Mouse (Mus musculus) heart, embryonic 11.5 days (tissue): ENCODE measurements around the gene Mfsd7a. TPM values are rescaled to one million over a fixed set of nuclear protein-coding genes. Genes with fewer than 3 reads are reported as not detected.

Source experiments
- ATAC-seq: fragments of 200-750 bp; cut with Nextera tagmentation; replicated peaks from 2 replicates; pipeline ENCODE4 v1.8.0; 2017; ENCODE audit warnings: moderate library complexity; ENCODE audit not compliant: insufficient number of reproducible peaks, low FRiP score, low TSS enrichment
- H3K27ac ChIP-seq: fragments of 300-500 bp; sonication (generic); 2 replicates; pipeline ENCODE4 v1.5.1; 2014; ENCODE audit warnings: mild to moderate bottlenecking, low read depth, low read length
- H3K27me3 ChIP-seq: fragments of 300-500 bp; sonication (generic); 2 replicates; pipeline ENCODE4 v1.6.1; 2014; ENCODE audit warnings: mild to moderate bottlenecking, low read length, mixed read lengths; ENCODE audit not compliant: control insufficient read depth, insufficient read depth
- H3K36me3 ChIP-seq: fragments of 300-500 bp; sonication (generic); 2 replicates; pipeline ENCODE4 v1.6.1; 2014; ENCODE audit warnings: mild to moderate bottlenecking, low read length, moderate library complexity, mixed read lengths; ENCODE audit not compliant: control insufficient read depth, insufficient read depth
- H3K4me1 ChIP-seq: fragments of 300-500 bp; sonication (generic); 2 replicates; pipeline ENCODE4 v1.6.1; 2014; ENCODE audit warnings: low read length; ENCODE audit not compliant: control insufficient read depth, insufficient read depth
- H3K4me2 ChIP-seq: fragments of 300-500 bp; sonication (generic); 2 replicates; pipeline ENCODE4 v1.6.1; 2014; ENCODE audit warnings: mild to moderate bottlenecking, moderate library complexity
- H3K4me3 ChIP-seq: fragments of 300-500 bp; sonication (generic); 2 replicates; pipeline ENCODE4 v1.5.1; 2014; ENCODE audit warnings: low read depth, low read length
- H3K9ac ChIP-seq: fragments of 300-500 bp; sonication (generic); 2 replicates; pipeline ENCODE4 v1.6.1; 2014; ENCODE audit warnings: mild to moderate bottlenecking, low read depth, low read length, moderate library complexity
- H3K9me3 ChIP-seq: fragments of 300-500 bp; sonication (generic); replicated peaks from 2 replicates; pipeline ENCODE4 v1.6.1; 2016; ENCODE audit warnings: low read length; ENCODE audit not compliant: control insufficient read depth
- WGBS: fragments of 180-500 bp; shearing (Covaris S2); extraction: QIAGEN DNeasy Blood & Tissue Kit; methylation state at CpG from one replicate; pipeline ENCODE4 v1.1.7; 2014; ENCODE audit not compliant: insufficient replicate concordance; 5-methylcytosine and 5-hydroxymethylcytosine counted together
- polyA plus RNA-seq: library from polyadenylated mRNA; unstranded; fragments of >200 nt; fragmentation: Nextera tagmentation; extraction: Ambion mirVana; gene quantifications from 2 replicates; pipeline ENCODE4 v1.2.1, GENCODE M21; 2014

The Mfsd7a gene
- polyA plus RNA-seq, 1 experiment from 2014 or later = 0.27 TPM

DNA sequence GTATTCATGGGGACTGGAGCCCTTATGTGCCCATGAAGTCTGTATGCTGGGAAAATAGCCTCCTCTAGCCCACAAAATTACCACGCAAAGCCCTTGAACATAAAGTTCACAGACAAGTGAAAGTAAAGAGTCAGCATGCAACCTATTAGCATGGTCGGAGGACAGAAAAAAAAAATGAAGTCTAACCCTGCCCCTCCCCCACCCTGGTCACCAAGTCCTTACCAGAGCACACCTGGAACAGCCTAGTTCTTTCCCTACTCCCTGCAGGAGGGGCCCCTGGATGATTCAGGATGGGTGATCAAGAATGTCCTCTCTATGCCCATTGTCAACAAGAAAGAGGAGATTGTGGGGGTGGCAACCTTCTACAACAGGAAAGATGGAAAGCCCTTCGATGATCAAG, 25.9 kb downstream of the Mfsd7a start:
- Histone ChIP-seq H3K27me3 (peaks cover 2% of the 10 kb centered on the region; the same call in 1 of the 2 replicates), H3K9me3 (no peaks in the 10 kb centered on the region), H3K27ac (no peak overlapping the region), H3K36me3 (no peaks in the 10 kb centered on the region), H3K4me3 (no peak overlapping the region), H3K4me1 (no peaks in the 10 kb centered on the region), H3K9ac (no peak overlapping the region), H3K4me2 (no peak overlapping the region)
- no peak for ATAC-seq
- 79% methylated on average over 3 of the region's 3 CpGs for WGBS

DNA sequence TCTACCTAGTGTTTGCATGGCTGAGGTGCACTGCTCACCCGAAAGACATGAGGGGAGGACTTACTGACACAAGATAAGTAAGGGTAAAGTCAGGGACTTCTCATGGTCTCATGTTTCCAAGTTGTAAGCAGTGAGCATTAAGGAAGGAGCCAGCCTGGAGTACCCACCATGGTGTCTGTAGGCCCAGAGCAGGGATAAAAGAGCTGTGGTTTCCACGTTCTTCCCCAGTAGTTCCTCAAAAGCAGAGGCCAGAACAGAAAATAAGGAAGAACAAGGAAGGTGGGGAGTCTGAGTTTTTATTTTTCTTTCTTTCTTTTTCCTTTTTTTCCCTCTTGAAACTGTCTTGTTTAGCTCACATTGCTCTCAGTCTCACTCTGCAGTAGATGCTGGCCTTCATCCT, 34.0 kb downstream of the Mfsd7a start:
- no peaks in the 10 kb centered on the region for H3K36me3 ChIP-seq
- ATAC-seq = no peak
- H3K9ac ChIP-seq = no peak overlapping the region
- no peak overlapping the region for H3K4me2 ChIP-seq
- H3K4me3 ChIP-seq = no peak overlapping the region
- 69% methylated on average over 2 of the region's 2 CpGs for WGBS
- H3K9me3 ChIP-seq = no peaks in the 10 kb centered on the region
- no peak overlapping the region for H3K27ac ChIP-seq
- no peaks in the 10 kb centered on the region for H3K27me3 ChIP-seq
- no peaks in the 10 kb centered on the region for H3K4me1 ChIP-seq

DNA sequence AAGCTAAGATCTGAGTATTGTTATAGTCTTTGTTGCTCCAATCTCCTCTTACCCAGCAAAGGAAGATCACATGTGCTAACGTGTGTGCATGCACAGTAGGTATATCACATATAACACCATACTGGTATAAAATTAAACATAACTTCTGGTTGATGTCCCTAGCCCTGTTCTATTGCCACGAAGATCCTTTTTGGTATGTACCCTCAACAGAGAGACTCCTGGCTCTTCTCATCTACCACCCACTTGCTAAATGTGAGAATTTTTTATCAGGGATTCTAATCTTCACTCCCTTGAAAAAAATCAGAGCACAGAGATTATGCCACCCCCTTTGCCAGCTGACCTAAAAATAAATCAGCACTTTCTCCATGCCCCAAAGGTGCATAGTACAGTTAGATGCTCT, 41.7 kb downstream of the Mfsd7a start:
- no peak overlapping the region for H3K9ac ChIP-seq
- H3K4me1 ChIP-seq = no peaks in the 10 kb centered on the region
- WGBS = 56% methylated on average over 2 of the region's 2 CpGs
- no peaks in the 10 kb centered on the region for H3K27me3 ChIP-seq
- H3K9me3 ChIP-seq = no peaks in the 10 kb centered on the region
- H3K36me3 ChIP-seq = no peaks in the 10 kb centered on the region
- H3K4me3 ChIP-seq = no peak overlapping the region
- no peak for ATAC-seq
- H3K27ac ChIP-seq = no peak overlapping the region
- H3K4me2 ChIP-seq = no peak overlapping the region

DNA sequence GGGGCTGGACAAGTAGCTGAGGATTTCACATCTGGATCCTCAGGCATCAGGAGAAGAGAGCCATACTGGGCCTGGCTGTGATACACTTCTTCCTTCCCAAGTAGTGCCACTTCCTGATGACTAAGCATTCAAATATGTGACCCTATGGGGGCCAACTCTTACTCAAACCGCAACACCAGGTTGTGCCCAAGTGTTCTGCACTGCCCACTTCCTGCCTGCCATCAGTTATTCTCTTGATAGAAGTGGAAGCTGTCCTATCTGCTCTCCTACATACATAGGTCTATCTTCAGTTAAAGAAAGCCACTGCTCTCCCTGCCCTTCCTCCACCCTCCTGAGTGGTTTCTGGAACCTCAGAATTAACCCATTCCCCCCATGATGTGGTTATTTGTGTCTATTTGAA, 43.2 kb downstream of the Mfsd7a start:
- 61% methylated on average over 1 of the region's 1 CpGs for WGBS
- no peaks in the 10 kb centered on the region for H3K27me3 ChIP-seq
- no peaks in the 10 kb centered on the region for H3K9me3 ChIP-seq

DNA sequence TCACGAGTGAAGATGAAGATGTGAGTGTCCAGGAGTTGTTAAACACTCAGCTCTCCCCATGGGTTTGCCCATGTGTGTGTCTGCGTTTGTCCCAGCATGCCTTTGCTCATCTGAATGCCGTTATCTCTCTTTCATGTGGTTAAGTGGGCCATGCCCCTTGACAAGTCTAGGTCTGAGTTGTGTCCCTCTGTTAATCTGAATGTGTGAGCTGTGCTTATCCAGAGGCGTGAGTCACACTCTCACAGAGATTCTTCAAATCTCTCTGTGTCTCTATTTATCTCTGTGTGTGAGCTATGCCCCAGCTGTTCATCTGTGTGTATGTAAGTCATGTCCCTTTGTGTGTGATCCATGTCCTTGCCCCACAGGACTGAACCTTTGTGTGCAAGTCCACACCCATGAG, 45.2 kb downstream of the Mfsd7a start:
- Histone ChIP-seq H3K27ac (no peak overlapping the region), H3K27me3 (no peaks in the 10 kb centered on the region), H3K4me2 (no peak overlapping the region), H3K36me3 (no peaks in the 10 kb centered on the region), H3K4me3 (no peak overlapping the region), H3K9me3 (no peaks in the 10 kb centered on the region), H3K9ac (no peak overlapping the region), H3K4me1 (no peaks in the 10 kb centered on the region)
- ATAC-seq = no peak
- 65% methylated on average over 4 of the region's 4 CpGs for WGBS

More for the DNA sequence above, 43.2 kb downstream of the Mfsd7a start:
- Histone ChIP-seq H3K4me2 (no peak overlapping the region), H3K27ac (no peak overlapping the region), H3K4me1 (no peaks in the 10 kb centered on the region), H3K36me3 (no peaks in the 10 kb centered on the region), H3K9ac (no peak overlapping the region), H3K4me3 (no peak overlapping the region)
- ATAC-seq = no peak

Other genes with a start within 250 kb of the Mfsd7a start
- gene Dr1, start 180.0 kb downstream of the Mfsd7a start, polyA plus RNA-seq = 32.8 and 36.5 TPM in 2 replicates
- 3.4 and 3.7 TPM in 2 replicates for gene Pigg, start 136.3 kb downstream of the Mfsd7a start, polyA plus RNA-seq
- gene Gm42517, start 81.0 kb downstream of the Mfsd7a start, polyA plus RNA-seq = 0.16 TPM in 1 of 2 replicates, not detected in the other
- 0.30 TPM in 1 of 2 replicates, not detected in the other for gene Pde6b, start 60.5 kb downstream of the Mfsd7a start, polyA plus RNA-seq
- 756 and 781 TPM in 2 replicates for gene Atp5k, start 14.4 kb downstream of the Mfsd7a start, polyA plus RNA-seq
- 24.4 and 24.6 TPM in 2 replicates for gene Pcgf3, start 12.3 kb upstream of the Mfsd7a start, polyA plus RNA-seq
- 0.59 and 0.93 TPM in 2 replicates for gene Cplx1, start 101.1 kb upstream of the Mfsd7a start, polyA plus RNA-seq
- gene Gak, start 180.9 kb upstream of the Mfsd7a start, polyA plus RNA-seq = 29.4 and 32.1 TPM in 2 replicates
- 20.0 and 22.2 TPM in 2 replicates for gene Tmem175, start 180.9 kb upstream of the Mfsd7a start, polyA plus RNA-seq
- 14.4 and 15.2 TPM in 2 replicates for gene Idua, start 211.4 kb upstream of the Mfsd7a start, polyA plus RNA-seq
- gene Dgkq, start 220.8 kb upstream of the Mfsd7a start, polyA plus RNA-seq = 5.6 and 6.3 TPM in 2 replicates
- 0.70 and 1.2 TPM in 2 replicates for gene Slc26a1, start 226.7 kb upstream of the Mfsd7a start, polyA plus RNA-seq
- gene Fgfrl1, start 243.5 kb upstream of the Mfsd7a start, polyA plus RNA-seq = 28.0 and 31.7 TPM in 2 replicates